Mouse (Mus musculus): Measurements from ENCODE around the gene Dcaf8. TPM values are rescaled to one million over a fixed set of nuclear protein-coding genes. Genes with fewer than 3 reads are reported as not detected.
"Not testable (repeated sequence)": the region's sequence is repeated elsewhere in the genome, so short reads cannot be mapped to it uniquely, and the experiment has no call there.

Dcaf8 gene
- total RNA-seq, 2 experiments from 2014 or later: 158 to 193 TPM

- H3K27ac ChIP-seq: peak overlapping the region; percentile 92
- peak; percentile 86 for DNase-seq
- intact Hi-C loops (cut with DNase I): loop anchor here (1.0 kb wide), 2 partner anchors 26 to 80 kb away; no protein-coding TSS in a partner anchor
- TF ChIP-seq CTCF (IDR thresholded peaks at IDR 0.05): peak; percentile 80
- peak overlapping the region; percentile 63 for H3K4me3 ChIP-seq
Observed at GRCm38 (mm10) chr1:172243547-172244205, 95.8 kb downstream of the Dcaf8 start.

DNA sequence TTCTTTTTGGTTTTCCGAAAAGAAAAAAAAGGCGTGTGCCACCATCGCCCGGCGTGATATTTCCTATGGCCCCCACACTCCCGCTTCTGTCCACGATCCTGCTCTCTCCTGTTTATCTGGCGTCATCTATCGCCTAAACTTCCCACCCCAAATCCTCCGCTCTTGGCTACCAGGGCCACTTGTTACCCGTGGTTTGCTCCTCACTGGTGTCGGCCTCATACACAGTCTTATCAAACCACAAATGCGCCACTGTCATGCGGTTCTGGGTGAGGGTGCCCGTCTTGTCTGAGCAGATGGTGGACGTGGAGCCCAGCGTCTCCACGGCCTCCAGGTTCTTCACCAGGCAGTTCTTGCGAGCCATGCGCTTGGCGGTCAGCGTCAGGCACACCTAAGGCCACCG lies 96.8 kb downstream of the Dcaf8 start:
- DNase-seq, H3K27ac ChIP-seq, H3K4me3 ChIP-seq: not testable (repeated sequence)
- intact Hi-C loops (cut with DNase I): loop anchor here (5.0 kb wide), 2 partner anchors 37 to 97 kb away; partner anchors contain the start of genes Dcaf8 and Pea15a

Other genes starting within 250 kb of the Dcaf8 start
- gene Slamf6, start 230.6 kb upstream of the Dcaf8 start, total RNA-seq (2021): not detected
- gene Vangl2, start 119.6 kb upstream of the Dcaf8 start, total RNA-seq (2021): under 1 TPM; 0.47 to 0.54 TPM
- gene Nhlh1, start 90.5 kb upstream of the Dcaf8 start, total RNA-seq (2021): not detected
- gene Copa, start 65.6 kb upstream of the Dcaf8 start, total RNA-seq (2021): 10 to 100 TPM; 88.3 to 90.9 TPM
- gene Ncstn, start 65.3 kb upstream of the Dcaf8 start, total RNA-seq (2021): 10 to 100 TPM; 27.1 to 31.9 TPM
- 10 to 100 TPM; 62.9 to 80.8 TPM for gene Pex19, start 21.3 kb upstream of the Dcaf8 start, total RNA-seq (2021)
- gene Pea15a, start 58.7 kb downstream of the Dcaf8 start, total RNA-seq (2021): 10 to 100 TPM; 19.5 to 35.2 TPM
- gene Casq1, start 71.8 kb downstream of the Dcaf8 start, total RNA-seq (2021): 1,000 to 10,000 TPM; 2,819 to 3,581 TPM
- under 1 TPM; 0.20 to 0.43 TPM for gene Atp1a4, start 110.3 kb downstream of the Dcaf8 start, total RNA-seq (2021)
- 1 to 10 TPM; 7.4 to 8.3 TPM for gene Igsf8, start 113.6 kb downstream of the Dcaf8 start, total RNA-seq (2021)
- gene Atp1a2, start 150.0 kb downstream of the Dcaf8 start, total RNA-seq (2021): 1,000 to 10,000 TPM in 1 of 2 experiments, 100 to 1,000 TPM in 1; 838 to 1,060 TPM
- gene Kcnj9, start 181.2 kb downstream of the Dcaf8 start, total RNA-seq (2021): not detected
- under 1 TPM in 1 of 2 experiments, not detected in 1; 0.06 TPM for gene Kcnj10, start 193.1 kb downstream of the Dcaf8 start, total RNA-seq (2021)
- gene Pigm, start 228.5 kb downstream of the Dcaf8 start, total RNA-seq (2021): 1 to 10 TPM; 3.8 to 3.9 TPM